Mouse (Mus musculus) T-helper 1 cell (primary cell): Measurements from ENCODE around the gene Map4k2.

ENCODE experiments used
- in situ Hi-C: fragments of 300-600 bp; cut with MboI, MseI; formaldehyde crosslinking; loops from one replicate; pipeline ENCODE4 v1.15.1; 2025; ENCODE audit warnings: high pct_unique_total_duplicates

Gene Map4k2

DNA sequence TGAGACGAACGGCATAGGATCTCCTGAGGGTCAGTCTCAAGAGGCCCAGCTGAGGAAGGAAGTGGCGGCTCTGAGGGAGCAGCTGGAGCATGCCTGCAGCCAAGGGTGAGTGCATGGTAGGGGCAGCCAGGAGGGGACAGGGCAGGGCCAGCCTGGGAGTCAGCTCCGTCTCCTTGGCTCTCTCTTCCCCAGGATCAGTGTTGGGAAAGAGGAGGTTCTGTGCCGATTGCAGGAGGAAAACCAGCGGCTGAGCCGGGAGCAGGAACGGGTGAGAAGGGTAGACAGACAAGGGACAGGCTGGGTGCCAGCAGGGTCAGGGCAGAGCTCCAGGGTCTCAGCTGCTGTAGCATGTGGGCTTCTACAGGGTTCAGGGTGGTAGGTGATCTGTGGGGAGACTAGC, 26.4 kb upstream of the Map4k2 start:
- in situ Hi-C loops, result loop anchor here (10.0 kb wide), 1 partner anchor 300 kb away; no protein-coding TSS in a partner anchor

DNA sequence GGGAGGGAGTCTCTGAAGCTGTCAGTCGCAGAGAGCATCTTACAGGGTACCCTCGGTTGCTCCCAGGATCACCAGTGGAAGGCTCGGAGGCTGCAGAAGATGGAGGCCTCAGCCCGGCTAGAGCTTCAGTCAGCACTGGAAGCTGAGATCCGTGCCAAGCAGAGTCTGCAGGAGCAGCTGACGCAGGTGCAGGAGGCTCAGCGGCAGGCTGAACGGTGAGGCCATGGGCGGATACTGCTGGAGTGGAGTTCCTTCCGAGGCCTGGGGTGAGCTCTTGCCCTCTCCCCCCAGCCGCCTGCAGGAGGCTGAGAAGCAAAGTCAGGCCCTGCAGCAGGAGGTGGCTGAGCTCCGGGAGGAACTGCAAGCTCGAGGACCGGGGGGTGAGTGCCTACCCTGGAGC, 25.4 kb upstream of the Map4k2 start:
- in situ Hi-C loops, result loop anchor here (10.0 kb wide), 1 partner anchor 299 kb away; no protein-coding TSS in a partner anchor

DNA sequence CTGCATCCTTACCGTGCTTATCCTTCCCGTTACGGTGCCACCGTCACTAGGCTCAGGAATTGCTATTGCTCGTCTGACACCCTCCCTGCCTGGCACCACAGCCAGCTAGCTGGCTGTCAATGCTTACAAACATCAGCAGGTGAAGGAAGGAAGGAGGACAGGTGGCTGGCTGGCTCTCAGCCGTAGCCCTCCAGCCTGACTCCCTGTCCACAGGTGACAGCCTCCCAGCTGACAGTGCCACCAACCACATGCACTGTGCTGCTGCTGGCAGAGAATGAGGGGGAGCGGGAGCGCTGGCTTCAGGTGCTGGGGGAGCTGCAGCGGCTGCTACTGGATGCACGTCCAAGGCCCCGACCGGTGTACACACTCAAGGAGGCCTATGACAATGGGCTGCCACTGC, 22.8 kb upstream of the Map4k2 start:
- in situ Hi-C loops, result loop anchor here (10.0 kb wide), 1 partner anchor 297 kb away; no protein-coding TSS in a partner anchor

DNA sequence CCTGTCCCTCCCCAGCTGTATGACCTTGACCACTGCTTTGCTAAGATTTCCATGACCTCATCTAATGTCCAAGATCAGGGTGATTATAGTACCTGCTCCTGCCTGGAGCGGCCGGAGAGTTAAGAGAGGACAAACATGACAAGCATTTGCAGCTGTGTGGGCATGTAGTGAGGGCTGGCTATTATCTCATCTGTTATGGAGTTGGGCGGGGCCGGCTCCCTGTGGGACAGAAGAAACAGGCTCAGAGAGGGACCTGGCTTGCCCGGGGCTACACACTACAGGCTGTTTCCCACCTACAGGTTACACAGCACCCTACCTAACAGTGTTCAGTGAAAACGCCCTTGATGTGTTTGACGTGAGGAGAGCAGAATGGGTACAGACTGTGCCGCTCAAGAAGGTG, 19.6 kb upstream of the Map4k2 start:
- in situ Hi-C loops, result loop anchor here (5.0 kb wide), 1 partner anchor 169 kb away; no protein-coding TSS in a partner anchor

DNA sequence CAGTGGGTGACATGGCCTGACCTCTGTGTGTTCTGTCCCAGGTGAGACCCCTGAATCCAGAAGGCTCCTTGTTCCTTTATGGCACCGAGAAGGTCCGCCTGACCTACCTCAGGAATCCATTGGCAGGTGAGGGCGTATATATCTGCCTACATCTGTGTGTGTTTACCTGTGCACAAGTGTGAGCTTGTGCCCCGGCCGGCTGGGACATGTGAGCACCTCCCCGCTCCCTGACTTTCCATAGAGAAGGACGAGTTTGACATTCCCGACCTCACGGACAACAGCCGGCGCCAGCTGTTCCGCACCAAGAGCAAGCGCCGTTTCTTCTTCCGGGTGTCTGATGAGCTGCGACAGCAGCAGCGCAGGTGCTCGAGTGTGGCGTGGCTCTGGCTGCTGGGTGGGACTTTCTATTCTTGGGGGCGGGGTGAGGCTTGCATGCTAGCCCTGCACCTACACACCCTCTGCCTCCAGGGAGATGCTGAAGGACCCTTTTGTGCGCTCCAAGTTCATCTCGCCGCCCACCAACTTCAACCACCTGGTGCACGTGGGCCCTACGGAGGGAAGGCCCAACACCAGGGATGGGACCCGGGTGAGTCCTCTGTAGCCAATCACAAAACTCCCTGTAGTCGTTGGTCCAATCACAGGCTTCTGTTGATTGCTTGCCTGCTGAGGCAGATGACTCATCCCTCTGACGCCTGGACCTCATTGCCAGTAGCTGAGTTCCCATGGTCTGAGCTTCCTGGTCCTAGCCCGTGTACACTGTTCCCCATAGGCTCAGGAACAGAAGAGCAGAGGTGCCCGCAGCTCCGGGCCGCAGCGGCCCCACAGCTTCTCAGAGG, 18.9 kb upstream of the Map4k2 start:
- in situ Hi-C loops, result loop anchor here (5.0 kb wide), 1 partner anchor 170 kb away; no protein-coding TSS in a partner anchor

DNA sequence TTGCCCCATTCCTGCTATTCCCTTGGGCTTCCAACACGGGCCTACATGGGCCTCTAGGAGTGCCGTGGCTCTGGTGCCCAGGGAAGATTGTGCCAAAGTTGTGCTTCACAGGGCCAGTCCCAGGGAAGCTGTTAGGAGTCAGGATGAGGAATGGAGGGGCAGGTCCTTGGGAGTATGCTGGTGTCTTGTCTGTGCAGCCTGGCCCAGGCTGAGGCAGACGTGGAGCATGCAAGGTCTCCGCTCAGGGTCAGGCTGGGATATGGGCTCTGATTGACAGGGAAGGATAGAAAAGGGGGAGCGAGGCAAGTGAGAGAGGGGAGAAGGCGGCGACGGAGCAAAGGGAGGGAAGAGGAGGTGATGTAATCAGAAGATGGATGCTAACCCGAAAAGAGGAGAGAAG, 16.2 kb upstream of the Map4k2 start:
- in situ Hi-C loops, result loop anchor here (5.0 kb wide), 1 partner anchor 172 kb away; no protein-coding TSS in a partner anchor

DNA sequence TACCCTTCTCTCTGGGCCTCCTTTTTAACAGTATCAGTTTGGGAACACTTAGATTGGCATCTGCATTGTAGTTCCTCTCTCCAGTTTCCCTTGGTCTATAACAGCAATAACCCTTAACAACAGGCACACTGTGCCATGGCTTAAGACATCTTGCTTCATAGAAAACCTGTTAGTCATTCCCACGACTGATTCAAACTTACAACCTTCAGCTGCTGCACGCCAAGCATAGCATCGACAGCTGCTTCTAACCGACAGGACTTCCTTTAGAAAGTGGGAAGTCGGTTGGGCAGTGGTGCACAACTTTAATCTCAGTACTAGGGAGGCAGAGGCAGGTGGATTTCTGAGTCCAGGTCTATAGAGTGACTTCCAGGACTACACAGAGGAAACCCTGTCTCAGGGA, 9.8 kb upstream of the Map4k2 start:
- in situ Hi-C loops, result loop anchor here (10.0 kb wide), 1 partner anchor 266 kb away; the partner anchor contains the start of genes Tm7sf2 and Znhit2

DNA sequence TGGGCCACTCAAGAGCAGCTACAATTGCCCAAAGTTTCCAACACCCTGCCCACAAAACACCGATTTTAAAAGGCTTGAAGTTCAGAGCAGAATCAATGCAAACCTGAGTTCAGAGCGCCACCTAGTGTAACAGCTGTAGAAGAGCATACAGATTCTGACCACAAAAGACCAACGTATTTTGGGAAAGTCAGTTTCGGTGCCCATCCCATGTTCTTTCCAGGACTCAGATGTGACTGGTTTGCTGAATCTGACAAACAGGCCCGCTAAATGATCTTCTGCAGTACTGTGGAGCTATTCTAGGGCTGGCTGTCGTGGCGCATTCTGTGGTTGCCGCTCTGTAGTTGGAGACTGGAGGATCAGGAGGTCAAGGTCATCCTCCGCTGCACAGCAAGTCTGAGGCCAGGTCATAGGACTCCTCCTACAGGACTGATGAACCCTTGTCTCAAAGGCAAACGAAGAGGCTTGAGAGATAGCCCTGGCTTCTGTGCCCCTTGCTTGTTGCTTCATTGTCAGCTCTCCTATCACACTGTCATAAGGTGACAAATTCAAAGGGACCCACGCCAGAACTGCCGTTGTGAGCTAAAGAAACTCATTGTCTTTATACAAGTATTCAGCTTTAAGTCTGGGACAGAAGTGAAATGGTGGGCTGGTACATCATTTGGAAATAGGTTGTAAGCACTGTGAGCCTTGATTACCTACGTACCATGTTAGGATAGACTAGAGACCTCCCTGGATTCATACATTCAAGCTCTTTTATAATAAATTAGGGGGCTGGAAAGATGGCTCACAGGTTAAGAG, 9.0 kb upstream of the Map4k2 start:
- in situ Hi-C loops, result loop anchor here (10.0 kb wide), 1 partner anchor 267 kb away; the partner anchor contains the start of genes Tm7sf2 and Znhit2

DNA sequence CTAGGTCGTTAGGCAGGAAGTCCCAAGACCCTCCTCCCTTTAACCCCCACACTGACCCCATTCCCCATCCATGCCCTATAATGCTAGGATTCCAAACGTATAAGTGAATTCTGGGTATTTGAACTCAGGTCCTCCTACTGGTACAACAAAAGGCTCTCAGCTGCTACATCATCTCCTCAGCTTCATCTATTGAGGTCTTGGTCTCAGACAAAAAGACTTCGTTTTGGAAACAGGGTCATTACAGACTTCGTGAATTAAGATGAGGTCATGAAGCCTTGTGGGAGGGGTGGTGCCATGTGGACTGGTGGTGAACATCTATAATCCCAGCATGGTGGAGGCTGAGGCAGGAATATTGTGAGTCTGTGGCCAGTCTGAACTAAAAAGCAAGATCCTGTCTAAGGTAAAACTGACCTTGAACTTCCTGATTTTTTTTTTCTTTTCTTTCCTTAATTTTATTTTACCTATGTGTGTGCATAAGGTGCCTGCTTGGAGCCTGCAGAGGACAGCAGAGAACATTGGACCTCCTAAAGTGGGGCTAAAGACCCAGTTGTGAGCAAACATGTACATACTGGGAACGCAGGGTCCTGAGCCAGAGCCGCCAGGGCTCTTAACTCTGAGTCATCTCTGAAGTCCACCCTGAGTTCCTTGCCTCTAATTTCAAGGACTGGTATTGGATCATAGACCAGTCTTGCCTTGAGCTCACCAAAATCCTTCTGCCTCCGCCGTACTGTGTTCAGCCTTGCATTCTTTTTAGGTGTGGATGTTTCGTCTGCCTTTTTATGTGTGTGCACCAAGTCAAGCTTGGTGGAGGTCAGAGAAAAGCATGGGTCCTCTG, 7.0 kb upstream of the Map4k2 start:
- in situ Hi-C loops, result loop anchor here (10.0 kb wide), 1 partner anchor 269 kb away; the partner anchor contains the start of genes Tm7sf2 and Znhit2

DNA sequence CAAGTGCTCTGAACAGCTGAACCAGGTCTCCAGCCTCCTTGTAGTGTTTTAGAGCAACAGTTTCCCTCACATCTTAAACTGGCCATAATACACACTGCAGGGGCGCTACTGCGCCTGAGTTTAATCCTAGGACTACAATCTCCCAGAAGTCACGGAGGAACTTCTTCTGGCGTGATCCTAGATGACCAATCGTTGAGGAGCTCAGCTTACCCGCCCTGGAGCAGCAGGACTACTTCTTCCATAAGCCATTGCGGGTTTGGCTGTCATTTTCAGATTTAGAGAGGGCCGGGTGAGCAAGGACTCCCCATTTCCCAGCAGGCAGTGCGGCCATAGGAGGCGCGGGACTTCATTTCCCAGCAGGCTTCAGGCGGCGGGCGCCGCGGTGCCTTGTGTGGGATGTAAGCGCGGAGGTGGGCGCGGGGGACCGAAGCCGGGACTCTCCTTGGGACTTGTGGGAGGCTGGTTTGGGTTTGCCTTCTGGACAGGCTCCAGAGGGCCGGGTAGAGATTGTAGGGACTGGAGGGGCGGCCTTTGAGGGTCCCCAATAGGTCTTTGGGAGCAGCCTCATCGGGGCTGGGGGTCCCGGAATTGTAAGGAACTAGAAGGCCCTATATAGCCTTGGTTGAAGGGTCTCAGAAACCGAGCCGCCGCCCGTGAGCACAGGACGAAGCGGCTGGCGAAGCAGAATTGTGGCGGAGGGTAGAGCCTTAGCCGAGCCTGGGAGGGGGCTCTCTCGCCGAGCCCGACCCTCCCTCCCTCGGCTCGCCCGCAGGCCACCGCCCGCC, 6.1 kb upstream of the Map4k2 start, which contains the start of gene Men1:
Gene Men1, plus strand, starts transcription at position 307 of the 785 bp plus-strand sequence.
- in situ Hi-C loops, result loop anchor here (10.0 kb wide), 1 partner anchor 270 kb away; the partner anchor contains the start of genes Tm7sf2 and Znhit2

DNA sequence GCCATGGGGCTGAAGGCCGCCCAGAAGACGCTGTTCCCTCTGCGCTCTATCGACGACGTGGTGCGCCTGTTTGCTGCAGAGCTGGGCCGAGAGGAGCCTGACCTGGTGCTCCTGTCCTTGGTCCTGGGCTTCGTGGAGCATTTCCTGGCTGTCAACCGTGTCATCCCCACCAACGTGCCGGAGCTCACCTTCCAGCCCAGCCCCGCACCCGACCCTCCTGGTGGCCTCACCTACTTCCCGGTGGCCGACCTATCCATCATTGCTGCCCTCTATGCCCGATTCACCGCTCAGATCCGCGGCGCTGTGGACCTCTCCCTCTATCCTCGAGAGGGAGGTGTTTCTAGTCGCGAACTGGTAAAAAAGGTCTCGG, 5.5 kb upstream of the Map4k2 start:
- in situ Hi-C loops, result loop anchor here (10.0 kb wide), 1 partner anchor 271 kb away; the partner anchor contains the start of genes Tm7sf2 and Znhit2

DNA sequence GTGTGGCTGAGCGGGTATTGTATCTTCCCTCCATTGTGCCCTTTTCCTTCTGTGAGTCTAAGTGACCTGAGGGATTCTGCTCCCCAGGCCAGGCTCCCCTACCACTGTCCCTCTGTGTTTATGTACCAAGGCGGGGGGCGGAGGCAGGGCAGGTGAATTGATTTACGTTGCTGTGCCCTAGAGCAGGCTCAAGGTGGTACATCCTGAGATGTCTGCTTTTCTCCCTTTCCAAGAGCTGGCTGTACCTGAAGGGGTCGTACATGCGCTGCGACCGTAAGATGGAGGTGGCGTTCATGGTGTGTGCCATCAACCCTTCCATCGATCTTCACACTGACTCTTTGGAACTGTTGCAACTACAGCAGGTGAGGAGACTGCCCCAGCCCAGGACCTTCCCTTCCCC, 4.0 kb upstream of the Map4k2 start:
- in situ Hi-C loops, result loop anchor here (10.0 kb wide), 1 partner anchor 272 kb away; the partner anchor contains the start of genes Tm7sf2 and Znhit2

DNA sequence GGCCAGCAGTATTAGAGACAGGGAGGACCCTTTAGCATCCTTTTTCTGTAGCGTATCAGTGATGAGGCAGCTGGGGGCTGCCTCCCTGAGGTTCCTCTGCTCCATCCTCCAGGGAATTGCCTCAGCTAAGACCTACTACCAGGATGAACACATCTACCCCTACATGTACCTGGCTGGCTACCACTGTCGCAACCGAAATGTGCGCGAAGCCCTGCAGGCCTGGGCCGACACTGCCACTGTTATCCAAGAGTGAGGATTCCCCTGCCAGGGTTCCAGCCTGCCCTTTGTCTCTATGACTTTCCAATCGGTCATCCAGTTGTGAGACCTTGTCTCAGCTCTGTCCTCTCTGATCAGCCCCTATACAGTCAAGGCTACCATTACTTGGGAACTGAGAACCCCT, 2.8 kb upstream of the Map4k2 start:
- in situ Hi-C loops, result loop anchor here (10.0 kb wide), 1 partner anchor 273 kb away; the partner anchor contains the start of genes Tm7sf2 and Znhit2

DNA sequence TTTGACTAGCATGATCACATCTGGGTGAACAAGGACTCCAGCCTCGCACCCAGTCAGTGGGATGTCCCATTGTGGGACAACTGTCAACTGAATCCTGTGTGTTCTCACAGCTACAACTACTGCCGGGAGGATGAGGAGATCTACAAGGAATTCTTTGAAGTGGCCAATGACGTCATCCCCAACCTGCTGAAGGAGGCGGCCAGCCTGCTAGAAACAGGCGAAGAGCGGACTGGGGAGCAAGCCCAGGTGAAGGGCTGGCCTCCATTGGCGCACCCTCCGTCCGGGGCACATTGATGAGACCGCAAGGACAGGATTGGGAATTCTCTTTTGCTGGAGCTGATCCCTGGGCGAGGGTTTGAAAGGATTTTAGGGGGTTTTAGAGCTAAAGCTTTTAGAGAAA, 2.2 kb upstream of the Map4k2 start:
- in situ Hi-C loops, result loop anchor here (10.0 kb wide), 1 partner anchor 274 kb away; the partner anchor contains the start of genes Tm7sf2 and Znhit2

DNA sequence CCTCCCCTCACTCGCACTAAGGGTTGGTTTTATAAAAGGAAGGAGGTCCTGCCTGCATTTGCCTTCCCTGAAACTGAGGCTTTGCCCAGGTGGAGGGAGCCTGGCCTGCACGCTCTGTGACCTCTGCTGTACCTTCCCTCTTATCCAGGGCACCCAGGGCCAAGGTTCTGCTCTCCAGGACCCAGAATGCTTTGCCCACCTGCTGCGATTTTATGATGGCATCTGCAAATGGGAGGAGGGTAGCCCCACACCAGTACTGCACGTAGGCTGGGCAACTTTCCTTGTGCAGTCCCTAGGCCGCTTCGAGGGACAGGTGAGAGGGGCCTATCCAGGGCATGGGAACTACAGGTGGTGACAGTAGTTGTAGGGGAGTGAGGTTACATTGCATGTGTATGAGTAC, 1.7 kb upstream of the Map4k2 start:
- in situ Hi-C loops, result loop anchor here (10.0 kb wide), 1 partner anchor 274 kb away; the partner anchor contains the start of genes Tm7sf2 and Znhit2

DNA sequence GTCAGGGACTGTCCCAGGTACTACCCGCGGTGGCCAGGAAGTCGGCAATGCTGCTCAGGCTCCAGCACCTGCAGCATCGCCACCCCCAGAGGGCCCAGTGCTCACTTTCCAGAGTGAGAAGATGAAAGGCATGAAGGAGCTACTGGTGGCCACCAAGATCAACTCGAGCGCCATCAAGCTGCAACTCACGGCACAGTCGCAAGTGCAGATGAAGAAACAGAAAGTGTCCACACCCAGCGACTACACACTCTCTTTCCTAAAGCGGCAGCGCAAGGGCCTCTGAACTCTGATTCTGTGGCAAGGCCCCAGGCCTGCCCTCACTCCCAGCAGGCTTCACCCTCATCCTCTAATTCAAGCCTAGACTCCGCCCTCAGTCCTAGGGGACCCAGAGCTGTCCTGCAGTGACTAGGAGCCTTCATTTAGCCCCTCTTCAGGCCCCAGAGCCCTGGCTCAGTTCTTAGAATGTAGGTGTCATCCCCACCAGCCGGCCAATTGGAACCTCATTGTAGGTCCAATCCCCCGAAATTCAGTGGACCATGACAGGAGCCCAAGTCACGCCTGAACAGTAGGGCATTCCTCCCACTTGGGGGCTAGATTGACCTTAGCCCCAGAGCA, 938 bp upstream of the Map4k2 start:
- in situ Hi-C loops, result loop anchor here (10.0 kb wide), 1 partner anchor 275 kb away; the partner anchor contains the start of genes Tm7sf2 and Znhit2

DNA sequence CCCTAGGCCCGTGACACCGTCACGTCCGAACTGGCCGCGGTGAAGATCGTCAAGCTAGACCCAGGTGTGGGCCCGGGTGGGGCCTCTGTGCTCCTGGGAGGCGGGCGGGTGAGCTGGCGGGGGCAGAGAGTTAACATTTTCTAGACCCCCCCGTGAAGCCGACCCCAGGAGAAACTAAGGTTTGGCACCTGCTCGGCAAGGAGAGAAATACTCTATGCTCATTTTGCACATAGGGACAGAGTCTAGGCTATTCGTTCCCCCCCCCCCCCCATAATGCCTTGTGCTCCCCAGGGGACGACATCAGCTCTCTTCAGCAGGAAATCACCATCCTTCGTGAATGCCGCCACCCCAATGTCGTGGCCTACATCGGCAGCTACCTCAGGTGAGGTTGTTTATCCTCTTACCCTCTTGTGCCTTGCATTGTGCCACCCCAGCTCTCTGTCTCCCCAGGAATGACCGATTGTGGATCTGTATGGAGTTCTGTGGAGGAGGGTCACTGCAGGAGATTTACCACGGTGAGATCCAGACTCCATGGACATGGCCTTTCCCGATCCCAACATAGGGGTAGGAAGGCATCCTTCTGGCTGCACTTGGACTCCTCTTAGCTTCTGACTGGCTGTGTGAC, 630 bp downstream of the Map4k2 start:
- in situ Hi-C loops, result no loop called here

DNA sequence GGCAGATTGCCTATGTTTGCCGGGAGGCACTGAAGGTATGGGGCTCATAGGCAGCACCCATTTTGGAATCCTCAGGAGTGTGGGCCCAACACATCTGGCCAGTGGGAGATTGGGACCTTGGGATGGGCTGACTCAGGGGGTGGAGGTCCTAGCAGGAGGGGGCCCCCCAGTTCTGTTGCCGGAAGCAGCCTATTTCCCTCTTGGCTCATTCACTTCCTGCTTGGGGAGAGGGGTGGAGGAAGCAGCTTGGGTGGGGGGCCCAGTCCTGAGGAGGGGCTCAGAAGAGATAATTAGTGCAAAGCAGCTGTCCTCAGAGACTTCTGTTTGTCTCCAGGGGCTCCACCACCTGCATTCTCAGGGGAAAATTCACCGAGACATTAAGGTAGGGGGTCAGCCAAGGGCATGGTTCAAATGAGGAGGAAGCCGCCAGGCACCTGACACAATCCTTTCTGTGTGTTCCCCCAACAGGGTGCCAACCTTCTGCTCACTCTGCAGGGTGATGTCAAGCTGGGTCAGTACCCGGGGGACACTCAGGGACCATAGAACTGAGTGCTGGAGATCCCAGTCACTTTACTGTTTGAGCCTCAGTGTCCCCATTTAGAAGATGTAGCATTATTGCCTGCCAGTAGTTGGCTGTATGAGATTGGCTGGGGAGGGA, 1.5 kb downstream of the Map4k2 start:
- in situ Hi-C loops, result no loop called here
